Mouse (Mus musculus): ENCODE measurements around the gene Tomm34.

Gene Tomm34

DNA sequence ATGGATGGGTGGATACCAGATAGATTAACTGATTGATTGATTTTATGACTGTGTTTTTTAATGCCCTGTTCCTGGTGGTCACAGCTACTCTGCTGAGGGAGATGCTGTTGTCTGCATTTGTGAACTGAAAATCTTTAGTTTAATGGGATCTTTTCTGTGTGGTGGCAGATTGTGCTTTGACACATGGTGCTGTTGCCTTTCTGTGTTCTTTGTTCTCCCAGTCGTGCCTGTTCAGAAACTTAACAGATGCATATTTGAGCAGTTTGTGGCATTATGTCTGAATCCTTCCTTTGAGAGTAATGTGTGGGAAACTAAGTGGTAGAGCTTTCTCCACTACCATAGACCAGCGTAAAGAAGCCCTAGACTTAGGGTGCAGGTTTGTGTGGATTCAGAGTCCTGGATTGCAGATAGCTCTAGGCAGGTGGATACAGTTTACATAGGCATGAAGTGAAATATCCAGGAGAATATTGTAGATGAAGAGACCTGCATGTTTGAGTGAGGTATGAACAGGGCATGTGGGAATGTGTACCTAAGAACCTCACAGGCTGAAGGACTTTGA, 62.9 kb downstream of the Tomm34 start:
- no peak for DNase-seq

- DNase-seq = no peak
Observed at GRCm38 (mm10) chr2:164007547-164007946, 63.4 kb downstream of the Tomm34 start.

GRCm38 (mm10) chr2:164006932-164007331, 64.0 kb downstream of the Tomm34 start:
- DNase-seq = peak; percentile 63

GRCm38 (mm10) chr2:164004503-164004902, 66.5 kb downstream of the Tomm34 start:
- DNase-seq = no peak

Data from lung, postnatal 10 days (tissue).